Mouse (Mus musculus): ENCODE data around the gene Cav1.

- TF ChIP-seq CTCF (IDR thresholded peaks at IDR 0.05; ENCODE audit: borderline replicate concordance, extremely low read depth, insufficient read depth, insufficient read length) (no peak), POLR2A (IDR thresholded peaks at IDR 0.05; ENCODE audit: borderline replicate concordance, extremely low read depth, insufficient read depth, insufficient read length, poor library complexity, severe bottlenecking) (no peak)
Measured at GRCm38 (mm10) chr6:17258911-17259310, 47.2 kb upstream of the Cav1 start.

Data from brain, embryonic 14.5 days (tissue).